Mouse (Mus musculus) left cerebral cortex, adult 18-20 months (tissue): ENCODE measurements around the gene Plekhm3. TPM values are rescaled to one million over a fixed set of nuclear protein-coding genes. Genes with fewer than 3 reads are reported as not detected.

Source experiments
- DNase-seq, 2 experiments: peaks; one replicate each; pipeline ENCODE4 v3.0.0; 2021 to 2022; ENCODE audit warnings: low spot score in 2 of 2, mixed read lengths in 1 of 2
- total RNA-seq, 2 experiments: library from RNA; stranded (reverse); gene quantifications; 2 replicates each; pipeline ENCODE4 v1.2.3; 2021

The Plekhm3 gene
- total RNA-seq, 2 experiments from 2014 or later = 40.0 to 40.9 TPM

- no peak for DNase-seq
Observed at GRCm38 (mm10) chr1:64880613-64881012, 76.0 kb downstream of the Plekhm3 start.

GRCm38 (mm10) chr1:64878795-64879240 is 77.8 kb downstream of the Plekhm3 start:
- DNase-seq = no peak

GRCm38 (mm10) chr1:64876276-64876675 is 80.3 kb downstream of the Plekhm3 start:
- no peak for DNase-seq

GRCm38 (mm10) chr1:64875712-64876111 is 80.9 kb downstream of the Plekhm3 start:
- DNase-seq = no peak

- no peak for DNase-seq
Observed at GRCm38 (mm10) chr1:64875156-64875555, 81.5 kb downstream of the Plekhm3 start.

GRCm38 (mm10) chr1:64871956-64872355 is 84.7 kb downstream of the Plekhm3 start:
- DNase-seq = no peak

- no peak for DNase-seq
Observed at GRCm38 (mm10) chr1:64867684-64868083, 88.9 kb downstream of the Plekhm3 start.

- no peak for DNase-seq
Observed at GRCm38 (mm10) chr1:64866140-64866539, 90.5 kb downstream of the Plekhm3 start.

- no peak for DNase-seq
Observed at GRCm38 (mm10) chr1:64860235-64860920, 96.2 kb downstream of the Plekhm3 start.

GRCm38 (mm10) chr1:64859826-64860225 is 96.8 kb downstream of the Plekhm3 start:
- DNase-seq = no peak

- no peak for DNase-seq
Observed at GRCm38 (mm10) chr1:64854835-64855234, 101.8 kb downstream of the Plekhm3 start.

GRCm38 (mm10) chr1:64853738-64854730 is 102.6 kb downstream of the Plekhm3 start:
- DNase-seq = no peak

- DNase-seq = no peak
Observed at GRCm38 (mm10) chr1:64853244-64853643, 103.4 kb downstream of the Plekhm3 start.

GRCm38 (mm10) chr1:64852272-64852671 is 104.4 kb downstream of the Plekhm3 start:
- DNase-seq = no peak

GRCm38 (mm10) chr1:64850345-64850744 is 106.3 kb downstream of the Plekhm3 start:
- DNase-seq = no peak

GRCm38 (mm10) chr1:64848996-64849395 is 107.6 kb downstream of the Plekhm3 start:
- no peak for DNase-seq

- DNase-seq = no peak
Observed at GRCm38 (mm10) chr1:64848081-64848480, 108.5 kb downstream of the Plekhm3 start.

- DNase-seq = no peak
Observed at GRCm38 (mm10) chr1:64847565-64847964, 109.1 kb downstream of the Plekhm3 start.

- DNase-seq = no peak
Observed at GRCm38 (mm10) chr1:64844978-64845377, 111.6 kb downstream of the Plekhm3 start.

- DNase-seq = no peak
Observed at GRCm38 (mm10) chr1:64843900-64844616, 112.6 kb downstream of the Plekhm3 start.

GRCm38 (mm10) chr1:64840930-64841329 is 115.7 kb downstream of the Plekhm3 start:
- no peak for DNase-seq
